Mouse (Mus musculus) midbrain, embryonic 11.5 days (tissue): ENCODE data around the gene Arhgef38. TPM values are rescaled to one million over a fixed set of nuclear protein-coding genes. Genes with fewer than 3 reads are reported as not detected.

Source experiments
- ATAC-seq: fragments of 200-750 bp; cut with Nextera tagmentation; 2 replicates; pipeline ENCODE4 v1.8.0; 2017; ENCODE audit warnings: moderate TSS enrichment, moderate library complexity; ENCODE audit not compliant: low FRiP score
- DNase-seq: peaks from one replicate; pipeline ENCODE4 v3.0.0; 2015; ENCODE audit warnings: low spot score; ENCODE audit errors: missing footprints
- H3K27ac ChIP-seq: fragments of 300-500 bp; sonication (generic); 2 replicates; pipeline ENCODE4 v1.5.1; 2014; ENCODE audit warnings: low read depth, low read length
- H3K27me3 ChIP-seq: fragments of 300-500 bp; sonication (generic); 2 replicates; pipeline ENCODE4 v1.6.1; 2014; ENCODE audit warnings: mild to moderate bottlenecking, low read length, moderate library complexity, mixed read lengths; ENCODE audit not compliant: control insufficient read depth, insufficient read depth
- H3K36me3 ChIP-seq: fragments of 300-500 bp; sonication (generic); 2 replicates; pipeline ENCODE4 v1.6.1; 2014; ENCODE audit warnings: mild to moderate bottlenecking, low read length, moderate library complexity, mixed read lengths; ENCODE audit not compliant: control insufficient read depth, insufficient read depth
- H3K4me1 ChIP-seq: fragments of 300-500 bp; sonication (generic); 2 replicates; pipeline ENCODE4 v1.6.1; 2014; ENCODE audit warnings: low read length; ENCODE audit not compliant: control insufficient read depth, insufficient read depth
- H3K4me2 ChIP-seq: fragments of 300-500 bp; sonication (generic); 2 replicates; pipeline ENCODE4 v1.6.1; 2014; ENCODE audit warnings: mild to moderate bottlenecking, moderate library complexity
- H3K4me3 ChIP-seq: fragments of 300-500 bp; sonication (generic); 2 replicates; pipeline ENCODE4 v1.5.1; 2014; ENCODE audit warnings: low read depth, low read length
- H3K9ac ChIP-seq: fragments of 300-500 bp; sonication (generic); 2 replicates; pipeline ENCODE4 v1.6.1; 2014; ENCODE audit warnings: low read length
- H3K9me3 ChIP-seq: fragments of 300-500 bp; sonication (generic); 2 replicates; pipeline ENCODE4 v1.6.1; 2016; ENCODE audit warnings: low read length; ENCODE audit not compliant: control insufficient read depth
- WGBS: fragments of 180-500 bp; shearing (Covaris S2); extraction: QIAGEN DNeasy Blood & Tissue Kit; methylation state at CpG from one replicate; pipeline ENCODE4 v1.1.7; 2014; 5-methylcytosine and 5-hydroxymethylcytosine counted together
- polyA plus RNA-seq: library from polyadenylated mRNA; unstranded; fragments of >200 nt; fragmentation: Nextera tagmentation; extraction: Ambion mirVana; gene quantifications from 2 replicates; pipeline ENCODE4 v1.2.1, GENCODE M21; 2014

The Arhgef38 gene
- 0.04 and 0.10 TPM in 2 replicates for polyA plus RNA-seq

- no peak within 1 kb of the TSS for H3K27ac ChIP-seq
- H3K9ac ChIP-seq, result no peak within 1 kb of the TSS
- 0 out of 2 replicates have a peak, but pooled peaks have one; percentile 35 for ATAC-seq
- no peak within 1 kb of the TSS for H3K4me3 ChIP-seq
- no peak for DNase-seq
- no peak within 1 kb of the TSS for H3K4me2 ChIP-seq
- no peaks in the 10 kb centered on the region for H3K9me3 ChIP-seq
- H3K4me1 ChIP-seq, result no peaks in the 10 kb centered on the region
- H3K27me3 ChIP-seq, result no peaks in the 10 kb centered on the region
- 61% methylated on average over 7 of the region's 12 CpGs for WGBS
- no peaks in the 10 kb centered on the region for H3K36me3 ChIP-seq
These were observed at the start of gene Arhgef38 for GRCm38 (mm10) chr3:133234821-133235295. Arhgef38 (minus strand) TSS chr3:133234949.

DNA sequence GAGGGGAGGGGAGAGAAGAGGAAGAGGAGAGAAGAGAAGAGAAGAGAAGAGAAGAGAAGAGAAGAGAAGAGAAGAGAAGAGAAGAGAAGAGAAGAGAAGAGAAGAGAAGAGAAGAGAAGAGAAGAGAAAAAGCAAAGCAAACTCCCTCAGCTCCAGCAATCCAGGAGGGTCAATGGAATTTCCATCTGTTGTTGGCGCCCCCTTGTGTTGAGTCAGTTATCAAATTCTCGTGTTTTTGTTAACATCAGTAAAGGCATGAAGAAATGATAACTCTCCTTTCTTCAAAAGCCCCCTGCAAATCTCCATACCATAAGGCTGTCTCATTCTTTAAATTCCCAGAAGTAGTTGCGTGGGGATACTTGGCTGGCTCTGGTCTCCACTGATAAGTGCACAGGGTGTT is 37.1 kb upstream of the Arhgef38 start:
- DNase-seq (peak; percentile 92), ATAC-seq (no peak)
- Histone ChIP-seq H3K36me3 (no peaks in the 10 kb centered on the region), H3K9me3 (no peaks in the 10 kb centered on the region), H3K27ac (no peak overlapping the region), H3K27me3 (no peaks in the 10 kb centered on the region), H3K9ac (no peak overlapping the region), H3K4me3 (no peak overlapping the region), H3K4me1 (no peaks in the 10 kb centered on the region), H3K4me2 (no peak overlapping the region)
- WGBS, result 19% methylated on average over 3 of the region's 3 CpGs

- Histone ChIP-seq H3K4me2 (no peak overlapping the region), H3K27me3 (no peaks in the 10 kb centered on the region), H3K9me3 (no peaks in the 10 kb centered on the region), H3K36me3 (no peaks in the 10 kb centered on the region), H3K9ac (no peak overlapping the region), H3K4me3 (no peak overlapping the region), H3K27ac (no peak overlapping the region), H3K4me1 (no peaks in the 10 kb centered on the region)
- WGBS, result 92% methylated on average over 2 of the region's 2 CpGs
- ATAC-seq, result no peak
- no peak for DNase-seq
These were observed 24.1 kb upstream of the Arhgef38 start for GRCm38 (mm10) chr3:133258860-133259259.

- H3K4me2 ChIP-seq, result no peak overlapping the region
- no peaks in the 10 kb centered on the region for H3K4me1 ChIP-seq
- H3K27ac ChIP-seq, result no peak overlapping the region
- no peaks in the 10 kb centered on the region for H3K36me3 ChIP-seq
- ATAC-seq (no peak), DNase-seq (no peak)
- no peaks in the 10 kb centered on the region for H3K9me3 ChIP-seq
- no peaks in the 10 kb centered on the region for H3K27me3 ChIP-seq
- 87% methylated on average over 4 of the region's 4 CpGs for WGBS
- no peak overlapping the region for H3K9ac ChIP-seq
- no peak overlapping the region for H3K4me3 ChIP-seq
These were observed 21.1 kb upstream of the Arhgef38 start for GRCm38 (mm10) chr3:133255842-133256241.

DNA sequence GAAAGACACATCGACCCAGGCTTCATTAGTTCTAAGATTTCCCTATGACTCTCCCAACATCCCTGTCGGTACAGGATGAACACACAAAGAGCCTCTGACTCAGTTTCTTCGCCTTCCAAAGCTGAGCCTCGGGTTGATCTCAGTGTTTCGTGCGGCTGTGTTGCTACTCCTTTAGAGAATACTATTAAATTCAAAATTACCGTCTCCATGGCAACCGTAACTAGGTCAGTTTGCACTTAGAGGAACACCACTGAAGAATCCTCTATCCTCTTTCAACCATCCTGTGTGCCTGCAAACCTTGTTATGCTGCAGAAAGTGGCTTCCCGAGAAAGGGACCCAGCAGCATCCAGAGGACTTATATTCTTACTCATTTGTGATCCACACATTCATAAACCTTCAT is 9.3 kb upstream of the Arhgef38 start:
- ATAC-seq, result no peak
- no peaks in the 10 kb centered on the region for H3K36me3 ChIP-seq
- no peak overlapping the region for H3K4me3 ChIP-seq
- H3K9me3 ChIP-seq, result no peaks in the 10 kb centered on the region
- WGBS, result 68% methylated on average over 9 of the region's 9 CpGs
- H3K4me2 ChIP-seq, result no peak overlapping the region
- H3K4me1 ChIP-seq, result no peaks in the 10 kb centered on the region
- no peak overlapping the region for H3K27ac ChIP-seq
- DNase-seq, result no peak
- H3K9ac ChIP-seq, result 0 out of 2 replicates have a peak overlapping the region, but pooled peaks have one; percentile 5
- H3K27me3 ChIP-seq, result no peaks in the 10 kb centered on the region

DNA sequence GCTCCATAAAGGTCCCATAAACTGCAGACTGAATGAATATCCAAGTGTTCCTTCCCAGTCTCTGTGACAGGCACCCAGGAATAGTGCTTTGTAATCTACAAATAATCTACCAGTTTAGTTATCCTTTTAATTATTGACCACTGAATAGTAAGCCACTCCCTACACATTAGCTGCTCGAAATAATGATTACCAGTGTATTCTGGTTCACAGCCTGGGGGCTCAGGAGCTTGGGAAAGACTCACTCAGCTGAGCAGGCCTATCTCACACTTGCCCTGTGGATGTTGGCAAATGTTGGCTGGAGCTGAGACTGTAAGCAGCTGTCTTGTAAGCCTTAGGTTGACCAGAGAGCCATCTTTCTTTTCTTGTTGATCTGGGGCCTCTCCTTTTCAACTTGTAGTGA is 7.2 kb upstream of the Arhgef38 start:
- no peak for DNase-seq
- ATAC-seq, result no peak
- H3K36me3 ChIP-seq, result no peaks in the 10 kb centered on the region
- no peaks in the 10 kb centered on the region for H3K4me1 ChIP-seq
- no peak overlapping the region for H3K4me2 ChIP-seq
- WGBS, result 76% methylated on average over 1 of the region's 1 CpGs
- no peaks in the 10 kb centered on the region for H3K27me3 ChIP-seq
- no peak overlapping the region for H3K4me3 ChIP-seq
- no peak overlapping the region for H3K9ac ChIP-seq
- no peaks in the 10 kb centered on the region for H3K9me3 ChIP-seq
- no peak overlapping the region for H3K27ac ChIP-seq

GRCm38 (mm10) chr3:133233993-133234392 is 756 bp downstream of the Arhgef38 start:
- Histone ChIP-seq H3K27ac (no peak overlapping the region), H3K4me1 (no peaks in the 10 kb centered on the region), H3K9ac (no peak overlapping the region), H3K9me3 (no peaks in the 10 kb centered on the region), H3K36me3 (no peaks in the 10 kb centered on the region), H3K4me3 (no peak overlapping the region), H3K27me3 (no peaks in the 10 kb centered on the region), H3K4me2 (no peak overlapping the region)
- no peak for ATAC-seq
- WGBS, result 62% methylated on average over 9 of the region's 9 CpGs
- no peak for DNase-seq

- DNase-seq, result no peak
- no peak for ATAC-seq
- Histone ChIP-seq H3K9ac (no peak overlapping the region), H3K36me3 (no peaks in the 10 kb centered on the region), H3K4me3 (no peak overlapping the region), H3K27ac (no peak overlapping the region), H3K4me2 (no peak overlapping the region), H3K4me1 (no peaks in the 10 kb centered on the region), H3K9me3 (no peaks in the 10 kb centered on the region), H3K27me3 (no peaks in the 10 kb centered on the region)
- WGBS, result 91% methylated on average over 2 of the region's 2 CpGs
These were observed 4.3 kb downstream of the Arhgef38 start for GRCm38 (mm10) chr3:133230427-133230826.

- Histone ChIP-seq H3K4me3 (no peak overlapping the region), H3K27me3 (no peaks in the 10 kb centered on the region), H3K4me1 (no peaks in the 10 kb centered on the region), H3K4me2 (no peak overlapping the region), H3K9ac (no peak overlapping the region), H3K27ac (no peak overlapping the region), H3K36me3 (no peaks in the 10 kb centered on the region), H3K9me3 (no peaks in the 10 kb centered on the region)
- no peak for DNase-seq
- ATAC-seq, result no peak
These were observed 5.2 kb downstream of the Arhgef38 start for GRCm38 (mm10) chr3:133229594-133229993.
